Mouse (Mus musculus): ENCODE measurements around the gene 4933412E24Rik. TPM values are rescaled to one million over a fixed set of nuclear protein-coding genes. Genes with fewer than 3 reads are reported as not detected.

The 4933412E24Rik gene
- not detected in 2 replicates for polyA plus RNA-seq (2012; rRNA removed)

GRCm38 (mm10) chr15:60016513-60016912 lies at the start of gene 4933412E24Rik:
Gene 4933412E24Rik (minus strand): TSS chr15:60016613.

All from central nervous system, embryonic 14 days (tissue).